Mouse (Mus musculus) 3T3-L1 (cell line): ENCODE results near the gene Plin3.
"Not testable (repeated sequence)": the region's sequence is repeated elsewhere in the genome, so short reads cannot be mapped to it uniquely, and the experiment has no call there.

Experiments used
- DNase-seq: peaks from one replicate; pipeline ENCODE4 v3.0.0-alpha.2; 2015; ENCODE audit warnings: low read depth, low spot score

Gene Plin3

DNA sequence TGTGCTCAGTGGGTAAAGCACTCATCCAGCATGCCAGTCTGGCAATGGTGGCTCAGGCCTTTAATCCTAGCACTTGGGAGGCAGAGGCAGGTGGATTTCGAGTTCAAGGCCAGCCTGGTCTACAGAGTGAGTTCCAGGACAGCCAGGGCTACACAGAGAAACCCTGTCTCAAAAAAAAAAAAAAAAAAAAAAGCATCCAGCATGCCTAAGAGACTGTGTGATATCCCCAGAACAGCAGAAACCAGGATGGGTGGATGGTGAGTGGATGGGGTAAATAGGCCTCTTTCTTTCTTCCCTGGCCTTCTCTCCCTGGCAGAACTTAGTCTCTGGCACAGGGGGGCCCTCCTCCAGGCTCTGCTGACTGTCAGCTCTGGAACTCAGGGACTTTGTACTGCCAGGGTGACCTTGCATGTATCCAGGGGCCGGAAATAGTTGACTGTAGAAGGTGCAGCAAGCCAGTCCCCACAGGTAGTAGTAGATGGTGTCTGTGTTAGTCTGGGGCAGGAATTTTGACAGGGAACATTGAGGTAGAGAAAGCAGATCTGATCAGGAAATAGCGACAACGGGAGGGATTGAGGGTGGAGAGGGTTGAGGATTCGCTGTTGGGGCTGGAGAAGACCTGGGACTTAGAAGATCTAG, 16.7 kb downstream of the Plin3 start:
- DNase-seq: peak; percentile 53

DNA sequence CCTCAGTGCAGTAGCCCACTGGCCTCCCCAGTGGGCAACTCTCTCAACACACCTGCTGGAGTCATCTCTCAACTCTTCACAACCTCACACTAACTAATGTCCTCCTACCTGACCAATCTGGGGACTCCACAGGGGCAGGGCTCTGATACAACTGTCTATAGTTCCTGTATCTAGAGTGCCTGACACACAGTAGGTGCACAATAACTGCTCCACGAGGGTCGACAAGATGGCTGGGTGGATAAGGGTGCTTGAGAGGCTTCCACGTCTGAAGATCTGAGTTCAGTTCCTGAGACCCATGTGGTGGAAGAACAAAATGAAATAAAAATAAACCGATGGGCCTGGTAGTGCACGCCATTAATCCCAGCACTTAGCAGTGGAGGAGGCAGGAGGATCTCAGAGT, 18.7 kb downstream of the Plin3 start:
- DNase-seq: no peak

DNA sequence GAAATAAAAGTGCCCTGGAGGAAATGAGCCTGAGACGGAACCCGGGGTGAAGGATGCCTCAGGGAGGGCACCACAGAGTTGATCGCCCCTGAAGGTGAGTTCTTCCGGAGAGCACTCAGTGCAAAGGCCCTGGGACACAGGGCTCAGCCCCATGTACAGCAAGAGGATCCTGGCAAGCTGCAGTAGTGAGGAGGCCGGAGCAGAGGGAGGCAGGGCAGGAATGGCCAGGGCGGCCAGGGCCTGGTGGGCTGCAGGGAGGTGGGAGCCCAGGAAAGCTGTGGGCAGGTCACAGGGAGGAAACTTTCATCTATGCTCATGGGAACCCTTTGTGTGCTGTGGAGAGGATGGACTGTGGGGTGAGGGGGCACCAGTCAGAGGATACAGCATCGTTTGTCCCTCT, 19.2 kb downstream of the Plin3 start:
- no peak for DNase-seq

- DNase-seq: no peak
These were observed 20.0 kb downstream of the Plin3 start for GRCm38 (mm10) chr17:56272644-56273043.

DNA sequence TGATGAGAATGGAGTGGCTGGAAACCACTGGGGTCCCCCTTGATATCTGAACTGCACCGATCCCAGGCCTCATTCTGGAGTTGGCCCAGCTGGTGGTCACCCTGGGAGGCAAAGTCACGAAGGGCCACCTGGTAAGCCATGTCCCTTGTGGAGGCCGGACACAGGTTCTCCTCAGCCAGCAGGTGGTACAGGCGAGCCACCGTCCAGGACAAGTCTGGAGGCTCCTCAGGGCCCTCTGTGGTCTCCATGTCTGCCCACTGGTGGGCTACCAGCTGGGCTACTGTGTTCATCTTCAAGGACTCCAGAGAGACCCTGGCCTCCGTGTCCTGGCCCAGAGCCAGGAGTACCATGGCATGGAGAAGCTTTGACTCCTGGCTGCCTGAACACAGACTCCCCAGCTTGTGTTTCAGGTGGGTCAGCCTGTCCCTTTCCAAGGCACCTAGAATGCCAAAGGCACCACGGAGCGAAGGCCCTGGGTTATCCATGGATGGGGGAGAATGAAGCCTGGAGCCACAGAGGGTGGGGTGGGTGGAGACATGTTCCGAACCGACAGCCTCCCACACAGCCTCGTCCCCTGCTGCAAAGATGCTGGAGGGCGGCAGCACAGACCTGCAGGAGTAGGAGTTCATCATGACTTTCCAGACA, 20.9 kb downstream of the Plin3 start:
- no peak for DNase-seq

- no peak for DNase-seq
These were observed 22.9 kb downstream of the Plin3 start for GRCm38 (mm10) chr17:56269741-56270140.

DNA sequence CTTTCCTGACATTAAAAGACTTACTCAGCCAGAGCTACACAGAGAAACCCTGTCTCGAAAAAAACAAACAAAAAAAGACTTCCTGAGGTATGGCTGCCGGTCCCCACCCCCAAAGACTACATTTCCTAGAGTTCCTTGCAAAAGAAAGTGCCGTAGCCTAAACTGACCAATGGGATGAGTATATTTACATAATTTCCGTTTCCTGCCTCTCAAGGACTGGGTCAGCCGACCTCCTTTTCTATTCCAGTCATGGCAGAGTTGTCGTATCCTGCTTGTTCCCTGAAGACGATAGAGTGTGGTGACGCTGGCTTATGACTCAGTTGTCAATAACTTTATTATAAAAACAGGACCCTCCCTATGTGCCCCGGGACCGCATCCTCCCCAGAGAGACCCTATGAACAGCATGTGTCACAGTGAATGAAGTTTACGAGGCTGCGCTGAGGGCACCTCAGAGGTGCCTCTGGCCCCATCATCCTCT, 23.5 kb downstream of the Plin3 start:
- DNase-seq: peak; percentile 47

DNA sequence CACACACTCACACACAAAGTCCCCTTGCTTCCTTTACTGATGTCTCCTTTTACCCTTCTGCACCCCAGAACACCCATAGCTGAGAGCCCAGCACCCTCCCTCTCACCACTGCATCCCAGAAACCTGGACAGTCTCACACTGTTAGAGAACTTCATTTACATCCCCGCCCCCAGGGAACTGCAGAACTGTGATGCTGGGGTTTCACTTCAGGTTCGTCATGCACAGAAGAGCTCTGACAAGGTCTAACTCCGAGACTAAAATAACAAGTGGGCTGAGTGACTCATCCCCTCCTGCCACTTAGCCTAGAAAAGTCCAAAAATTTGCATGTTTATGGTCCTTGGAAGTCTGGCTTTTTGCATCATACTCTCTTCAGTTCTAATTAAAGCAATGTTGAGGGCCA, 26.4 kb downstream of the Plin3 start:
- peak; percentile 96 for DNase-seq

- peak; percentile 94 for DNase-seq
These were observed 26.8 kb downstream of the Plin3 start for GRCm38 (mm10) chr17:56265869-56266268.

DNA sequence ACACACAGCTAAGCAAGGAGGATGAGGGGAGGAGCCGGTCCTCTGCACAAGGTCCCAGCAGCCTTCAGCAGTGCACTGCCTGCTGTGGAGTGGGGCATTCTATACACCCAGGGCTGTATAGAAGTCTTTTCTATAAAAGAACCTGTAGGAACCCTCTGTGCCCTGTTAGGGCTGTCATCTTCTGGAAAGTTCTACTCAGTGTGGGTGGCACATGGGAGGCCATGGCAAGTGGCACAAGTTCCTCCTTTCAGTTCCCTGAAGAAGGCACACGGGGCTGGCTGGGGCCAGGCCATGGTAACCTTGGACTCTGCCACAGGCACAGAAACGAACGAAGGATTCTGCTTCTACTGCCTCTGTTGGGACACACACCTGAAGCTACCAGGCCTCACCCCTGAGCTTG, 27.7 kb downstream of the Plin3 start:
- no peak for DNase-seq

DNA sequence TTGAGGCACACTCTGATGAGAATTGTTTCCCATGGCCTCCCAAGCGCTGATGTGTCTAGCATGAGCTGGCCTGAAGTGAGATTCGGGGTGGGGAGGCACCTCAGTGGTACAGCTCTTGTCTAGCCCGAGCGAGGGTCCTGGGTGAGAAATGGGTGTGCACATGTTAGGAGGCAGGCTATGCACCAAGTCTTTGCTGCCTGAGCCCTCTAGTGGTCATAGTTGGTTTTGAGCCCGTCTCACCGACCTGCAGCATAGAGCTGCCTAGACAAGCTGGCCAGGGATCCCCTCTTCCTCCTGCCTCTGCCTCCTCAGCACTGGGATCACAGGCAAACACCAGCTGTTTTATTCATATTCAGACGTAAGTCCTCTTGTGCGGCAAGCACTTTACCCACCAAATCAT, 28.7 kb downstream of the Plin3 start:
- peak; percentile 89 for DNase-seq

DNA sequence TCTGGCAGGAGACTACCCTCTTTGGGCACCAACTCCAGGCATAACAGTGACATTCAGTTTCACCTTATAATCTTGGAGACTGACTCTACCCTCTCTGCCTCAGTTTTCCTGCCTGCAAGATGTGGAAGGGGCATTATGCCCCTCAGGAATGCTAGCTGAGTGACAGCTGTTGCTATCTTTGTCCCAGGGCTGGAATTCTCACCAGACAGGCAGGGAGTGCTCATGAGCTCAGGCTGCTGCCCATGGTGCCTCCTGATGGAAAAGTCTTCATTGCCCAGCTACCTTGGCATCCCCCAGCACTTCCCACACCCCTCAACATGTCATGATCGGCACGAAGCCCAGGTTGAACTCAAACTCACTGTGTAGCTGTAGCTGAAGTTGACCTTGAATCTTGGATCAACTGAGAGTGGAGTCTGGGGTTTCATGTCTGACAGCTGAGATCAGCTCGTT, 30.0 kb downstream of the Plin3 start:
- no peak for DNase-seq

DNA sequence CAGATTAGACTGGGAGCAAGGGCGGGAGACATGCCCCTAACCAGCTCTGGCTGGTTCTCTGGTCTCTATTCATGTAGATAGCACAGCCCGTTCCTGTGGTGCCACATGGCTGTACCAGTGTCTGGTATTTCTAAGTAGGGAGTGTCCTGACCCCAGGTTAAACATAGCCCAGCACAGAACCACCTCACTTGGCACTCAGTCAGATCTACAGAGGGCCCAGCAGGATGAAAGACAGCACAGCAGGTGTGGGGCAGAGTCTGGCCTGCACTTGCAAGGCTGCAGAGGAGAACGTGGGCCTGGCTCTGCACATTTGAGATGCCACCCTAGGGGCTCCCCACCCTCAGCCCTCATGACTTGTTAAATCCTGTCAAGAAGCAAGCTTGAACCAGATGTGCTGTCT, 31.5 kb downstream of the Plin3 start:
- no peak for DNase-seq

DNA sequence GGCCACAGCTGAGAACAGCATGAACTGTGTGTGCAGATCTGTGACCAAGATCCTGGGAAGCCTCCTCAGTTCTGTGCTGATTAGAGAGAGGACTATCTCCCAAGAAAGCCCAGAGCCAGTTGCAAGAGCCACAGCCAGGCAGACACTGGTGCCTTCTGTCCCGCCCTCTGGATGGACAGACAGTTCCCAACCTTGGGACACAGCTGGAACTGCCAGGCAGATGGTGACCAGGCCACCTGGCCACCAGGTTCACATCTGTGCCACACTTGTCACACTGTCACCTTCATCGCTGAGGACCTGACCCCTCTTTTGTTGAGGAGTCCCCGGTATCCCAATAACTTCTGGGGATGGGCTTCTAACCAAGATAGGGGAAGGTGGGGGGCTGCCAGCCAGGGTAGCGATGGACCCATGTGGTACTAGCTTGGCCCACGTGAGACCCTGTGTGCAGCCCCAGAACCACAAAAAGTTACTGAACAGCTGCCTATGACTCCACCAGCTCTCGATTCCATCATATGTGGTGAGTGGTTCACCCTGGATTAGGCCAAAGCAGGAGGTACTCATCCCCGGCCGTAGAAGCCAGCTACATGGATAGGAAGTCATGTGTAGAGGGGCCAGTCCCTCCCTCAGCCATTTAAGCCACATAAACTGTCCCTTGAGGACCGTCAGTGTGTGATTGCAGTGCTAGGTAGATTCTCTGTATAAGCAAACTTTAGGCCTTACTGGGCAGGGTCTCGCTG, 33.2 kb downstream of the Plin3 start:
- no peak for DNase-seq

DNA sequence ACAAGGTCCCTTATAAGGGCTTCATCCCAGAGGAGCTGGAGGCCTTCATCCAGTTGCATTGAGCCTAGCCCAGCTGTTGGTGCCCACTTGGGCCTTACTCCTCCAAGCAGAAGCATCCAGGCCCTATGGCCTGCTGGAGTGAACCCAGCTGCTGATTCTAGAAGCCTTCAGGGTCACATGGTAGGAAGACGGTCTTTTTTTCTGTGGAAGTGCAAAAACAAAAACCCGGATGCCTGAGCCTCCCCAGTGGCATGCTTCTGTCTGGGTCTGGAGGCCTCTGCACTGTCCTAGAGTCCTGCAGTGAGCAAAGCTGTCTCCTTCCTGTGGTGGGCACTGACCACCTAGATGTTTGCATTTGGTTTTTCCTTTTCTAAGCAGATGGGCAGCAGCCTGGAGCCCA, 33.9 kb downstream of the Plin3 start:
- DNase-seq: not testable (repeated sequence)

GRCm38 (mm10) chr17:56258269-56258668, 34.4 kb downstream of the Plin3 start:
- DNase-seq: not testable (repeated sequence)

- DNase-seq: no peak
These were observed 35.3 kb downstream of the Plin3 start for GRCm38 (mm10) chr17:56257181-56257894.

GRCm38 (mm10) chr17:56256239-56256881, 36.3 kb downstream of the Plin3 start, which contains the start of gene Fem1a:
Gene Fem1a (plus strand): TSS chr17:56256810.
- DNase-seq: peak; percentile 100

- DNase-seq: peak; percentile 100
These were observed 36.8 kb downstream of the Plin3 start for GRCm38 (mm10) chr17:56255863-56256238.

GRCm38 (mm10) chr17:56255429-56255828, 37.2 kb downstream of the Plin3 start:
- DNase-seq: peak; percentile 86

- DNase-seq: no peak
These were observed 38.0 kb downstream of the Plin3 start for GRCm38 (mm10) chr17:56254695-56255094.
